Mouse (Mus musculus): ENCODE results near the gene Arhgef1.
"Not testable (repeated sequence)": the region's sequence is repeated elsewhere in the genome, so short reads cannot be mapped to it uniquely, and the experiment has no call there.

The Arhgef1 gene

DNA sequence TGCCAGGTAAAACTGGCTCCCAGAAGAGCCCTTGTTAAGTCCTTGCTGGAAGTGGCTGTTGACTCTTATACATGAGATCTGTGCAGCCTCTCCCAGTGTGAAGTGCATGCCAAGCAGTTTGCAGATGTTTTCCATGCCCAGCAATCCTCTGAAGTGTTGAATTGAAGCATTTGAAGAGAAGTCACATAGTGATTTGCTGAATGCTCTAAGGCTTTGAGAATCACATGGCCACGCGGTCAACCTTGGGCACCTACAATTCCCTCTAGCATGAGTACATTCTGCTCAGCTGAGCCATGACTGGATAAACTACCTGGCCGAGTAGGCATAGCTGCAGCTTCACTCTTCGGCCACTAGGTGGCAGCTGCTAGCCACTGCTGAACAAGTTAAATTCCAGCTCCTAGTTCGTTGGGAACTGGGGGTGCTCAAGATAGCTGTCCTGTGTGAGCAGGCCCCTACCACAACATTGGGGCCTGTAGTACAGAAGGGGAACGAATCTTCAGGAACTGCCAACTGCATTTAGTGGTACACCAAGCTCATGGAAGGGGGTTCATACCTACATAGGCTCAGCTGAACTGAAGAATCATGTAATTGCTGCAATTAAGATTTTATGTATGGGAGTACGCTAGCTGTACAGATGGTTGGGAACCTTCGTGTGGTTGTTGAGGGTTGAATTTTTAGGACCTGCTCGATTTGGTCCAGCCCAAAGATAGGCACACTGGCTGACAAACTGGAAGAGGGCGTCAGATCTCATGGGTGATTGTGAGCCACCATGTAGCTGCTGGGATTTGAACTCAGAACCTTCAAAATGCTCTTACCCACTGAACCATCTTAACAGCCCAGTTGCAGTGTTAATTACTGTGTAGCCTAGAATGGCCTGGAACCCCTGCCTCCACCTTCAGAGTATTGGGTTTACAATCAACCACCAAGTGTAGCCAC lies 12.2 kb upstream of the Arhgef1 start:
- peak; percentile 85 for DNase-seq (ENCODE audit: low spot score)

DNA sequence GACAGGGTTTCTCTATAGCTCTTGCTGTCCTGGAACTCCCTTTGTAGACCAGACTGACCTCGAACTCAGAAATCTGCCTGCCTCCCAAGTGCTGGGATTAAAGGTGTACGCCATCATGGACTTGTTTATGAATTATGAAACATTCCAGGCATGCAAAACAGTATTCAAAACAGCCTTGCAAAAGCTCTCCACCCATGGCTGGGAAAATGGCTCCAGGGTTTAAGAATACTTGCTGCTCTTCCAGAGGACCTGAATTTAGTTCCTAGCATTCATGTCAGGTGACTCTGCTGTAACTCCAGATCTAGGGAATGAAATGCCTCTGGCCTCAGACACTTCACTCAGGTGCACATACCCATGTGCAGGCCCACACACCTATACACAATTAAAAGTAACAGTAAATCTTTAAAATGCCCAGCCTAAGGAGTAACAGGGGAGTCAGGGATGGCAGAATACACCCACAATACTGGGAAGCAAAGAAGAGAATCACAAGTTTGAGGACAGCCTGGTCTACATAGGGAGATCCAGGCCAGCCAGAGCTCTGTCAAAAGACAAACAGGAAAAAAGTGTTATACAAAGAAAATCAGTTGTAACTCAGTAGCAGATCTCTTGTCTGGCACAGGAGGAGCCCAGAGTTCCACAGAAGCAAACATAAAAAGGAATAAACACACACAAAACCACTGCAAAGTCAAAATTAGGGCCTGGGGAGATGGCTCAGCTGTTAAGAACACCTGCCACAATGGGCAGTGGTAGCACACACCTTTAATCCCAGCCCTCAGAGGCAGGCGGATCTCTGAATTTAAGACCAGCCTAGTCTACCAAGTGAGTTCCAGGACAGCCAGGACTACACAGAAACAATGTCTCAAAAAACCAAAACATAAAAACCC lies 11.2 kb upstream of the Arhgef1 start:
- DNase-seq (ENCODE audit: low spot score): no peak

DNA sequence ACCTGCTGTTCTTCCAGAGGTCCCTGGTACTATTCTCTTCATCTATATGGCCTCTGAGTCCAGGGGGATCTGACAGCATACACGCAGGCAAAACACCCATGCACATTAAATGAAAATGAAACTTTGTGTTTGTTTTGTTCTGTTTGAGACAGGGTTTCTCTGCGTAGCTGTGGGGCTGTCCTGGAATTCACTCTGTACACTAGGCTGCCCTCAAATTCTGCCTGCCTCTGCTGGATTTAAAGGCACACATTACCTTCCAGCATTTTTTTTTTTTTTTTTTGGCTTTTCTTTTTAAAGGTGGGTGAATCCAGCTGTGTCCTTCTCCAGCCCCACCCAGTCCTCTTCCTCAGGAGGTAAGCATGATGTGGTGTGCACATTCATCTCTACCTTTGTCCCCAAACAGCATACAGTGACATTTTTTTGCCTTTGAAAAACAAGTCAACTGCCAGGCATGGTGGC lies 10.6 kb upstream of the Arhgef1 start:
- DNase-seq (ENCODE audit: low spot score): no peak

DNA sequence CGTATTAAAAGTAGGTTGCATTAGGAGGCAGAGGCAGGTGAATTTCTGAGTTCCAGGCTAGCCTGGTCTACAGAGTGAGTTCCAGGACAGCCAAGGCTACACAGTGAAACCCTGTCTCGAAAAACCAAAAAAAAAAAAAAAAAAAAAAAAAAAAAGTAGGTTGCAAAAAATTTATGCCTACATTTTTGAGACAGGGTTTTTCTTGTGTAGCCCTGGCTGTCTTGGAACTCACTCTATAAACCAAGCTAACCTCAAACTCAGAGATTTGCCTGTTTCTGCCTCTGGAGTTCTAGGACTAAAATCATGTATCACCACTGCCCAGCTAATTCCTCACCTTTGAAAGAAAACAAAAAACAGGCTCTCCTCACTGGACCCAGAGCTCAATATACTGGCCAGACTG lies 7.0 kb upstream of the Arhgef1 start:
- not testable (repeated sequence) for DNase-seq (ENCODE audit: low spot score)

DNA sequence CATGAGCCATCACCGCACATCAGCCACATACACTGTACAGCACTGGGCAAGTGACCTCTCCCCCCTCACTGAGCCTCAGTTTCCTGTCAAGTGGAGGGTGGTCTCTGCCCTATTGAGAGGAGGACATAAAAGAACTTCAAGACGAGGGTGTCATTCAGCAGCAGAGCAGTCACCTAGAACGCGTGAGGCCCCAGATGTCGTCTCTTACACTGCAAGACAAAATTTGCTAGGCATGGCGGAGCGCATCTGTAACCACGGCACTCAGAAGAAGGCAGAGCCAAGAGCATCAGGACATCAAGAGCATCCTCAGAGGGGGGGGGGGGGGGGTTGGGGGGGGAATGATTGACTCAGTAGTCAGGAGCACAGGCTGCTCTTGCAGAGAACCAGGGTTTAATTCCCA lies 6.4 kb upstream of the Arhgef1 start:
- no peak for DNase-seq (ENCODE audit: low spot score)

DNA sequence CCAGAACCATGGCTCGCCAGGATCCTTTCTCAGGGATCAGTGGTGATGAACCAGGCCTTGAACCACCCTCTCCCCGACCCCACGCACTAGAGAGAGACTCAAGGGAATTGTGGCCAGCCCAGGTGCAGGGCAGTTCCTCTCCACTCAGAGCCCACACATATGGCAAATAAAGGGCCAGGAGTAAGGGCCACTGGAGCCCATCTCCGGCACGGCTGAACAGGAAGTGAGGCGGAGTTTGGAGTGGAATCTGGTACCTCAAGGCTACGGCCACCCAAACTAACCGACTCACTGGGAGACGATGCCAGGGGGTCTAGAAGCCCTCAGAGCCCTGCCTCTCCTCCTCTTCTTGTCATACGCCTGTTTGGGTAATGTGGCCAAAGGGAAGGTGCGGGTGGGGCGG lies 5.5 kb upstream of the Arhgef1 start, which contains the start of gene Cd79a:
Gene Cd79a (plus strand): TSS at position 158 of the 400 bp plus-strand sequence.
- DNase-seq (ENCODE audit: low spot score): no peak

DNA sequence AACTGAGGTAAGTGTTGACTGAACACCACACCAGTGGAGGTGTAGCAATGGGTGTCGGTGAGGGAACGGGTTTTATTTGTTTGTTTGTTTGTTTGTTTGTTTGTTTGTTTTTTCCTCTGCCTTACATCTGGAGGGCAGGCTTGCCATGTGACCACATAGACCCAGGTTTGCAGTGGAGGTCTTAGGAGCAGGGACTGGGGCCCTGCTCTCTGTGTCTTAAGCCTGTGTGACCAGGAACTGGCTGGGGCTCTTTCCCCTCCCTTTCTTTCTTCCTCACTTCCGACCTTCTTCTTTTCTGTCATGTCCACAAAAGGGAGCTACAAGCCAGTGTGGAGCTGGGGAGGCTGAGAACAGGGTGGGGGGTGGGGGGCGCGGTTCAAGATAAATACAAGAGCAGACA lies 4.8 kb upstream of the Arhgef1 start:
- DNase-seq (ENCODE audit: low spot score): no peak

DNA sequence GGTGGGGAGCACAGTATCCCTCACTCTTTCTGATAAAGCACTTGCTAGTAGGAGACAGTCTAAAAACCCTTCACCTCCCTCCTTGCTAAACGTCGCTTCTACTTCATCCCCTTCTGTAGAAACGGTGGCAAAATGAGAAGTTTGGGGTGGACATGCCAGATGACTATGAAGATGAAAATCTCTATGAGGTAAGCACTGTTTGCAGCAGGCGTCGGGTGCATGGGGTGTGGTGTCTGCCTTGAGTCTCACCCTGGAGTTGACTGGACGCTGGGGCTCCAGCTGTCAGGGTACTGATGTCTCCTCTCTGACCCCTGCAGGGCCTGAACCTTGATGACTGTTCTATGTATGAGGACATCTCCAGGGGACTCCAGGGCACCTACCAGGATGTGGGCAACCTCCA lies 1.6 kb upstream of the Arhgef1 start:
- peak; percentile 19 for DNase-seq (ENCODE audit: low spot score)

DNA sequence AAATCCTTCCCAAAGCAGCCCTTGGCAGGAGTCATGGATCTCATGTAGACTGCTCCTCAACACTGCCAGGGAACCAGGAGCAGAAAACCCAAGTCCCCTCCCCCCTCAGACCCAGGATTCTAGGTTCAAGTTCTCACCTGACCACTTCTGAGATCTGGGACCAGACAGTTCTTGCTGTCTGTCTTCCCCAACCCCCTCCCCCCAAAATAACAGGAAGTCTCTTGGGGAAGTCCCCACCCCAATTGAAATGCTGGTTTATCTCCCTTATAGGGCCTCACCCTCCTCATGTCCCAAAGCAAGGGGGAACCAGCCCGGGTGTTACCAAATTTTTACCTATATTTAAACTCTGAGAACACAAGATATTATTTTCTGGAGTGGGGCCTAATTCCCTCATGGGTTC lies 870 bp upstream of the Arhgef1 start:
- peak; percentile 22 for DNase-seq (ENCODE audit: low spot score)

DNA sequence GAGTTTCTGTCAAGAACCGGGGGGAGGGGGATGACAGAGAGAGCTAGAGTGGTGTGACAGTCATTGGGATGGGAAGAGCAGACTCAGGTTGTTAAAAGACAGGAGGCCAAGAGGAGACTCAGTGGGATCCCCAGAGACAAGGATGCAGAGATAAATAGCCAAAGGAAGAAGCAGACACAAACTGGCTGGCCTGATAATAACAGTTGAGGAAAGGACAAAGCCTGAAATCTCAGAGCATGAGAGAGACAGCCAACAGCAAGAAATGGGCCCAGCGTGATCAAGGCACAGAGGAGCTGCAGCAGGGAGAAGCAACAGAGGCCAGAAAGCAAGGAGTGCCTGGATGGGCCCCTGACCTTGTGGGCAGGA lies 465 bp upstream of the Arhgef1 start:
- peak; percentile 35 for DNase-seq (ENCODE audit: low spot score)

DNA sequence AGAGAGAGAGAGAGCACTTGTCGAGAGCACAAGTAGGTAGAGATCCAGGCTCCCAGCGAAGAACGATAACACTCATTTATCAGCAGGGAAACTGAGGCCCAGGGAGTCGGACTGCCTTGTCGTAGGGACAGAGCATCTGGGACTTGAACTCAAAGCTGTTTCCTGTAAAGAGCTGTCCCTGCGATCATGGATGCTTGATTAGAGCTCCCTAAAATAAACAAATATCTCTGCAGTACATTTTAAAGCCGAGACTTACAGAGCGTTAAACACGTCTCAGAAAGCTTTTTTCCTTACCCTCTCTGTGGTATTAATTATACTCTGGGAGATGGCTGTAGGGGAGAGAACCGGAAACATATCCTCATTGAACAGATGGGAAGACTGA lies 723 bp downstream of the Arhgef1 start:
- no peak for DNase-seq (ENCODE audit: low spot score)

DNA sequence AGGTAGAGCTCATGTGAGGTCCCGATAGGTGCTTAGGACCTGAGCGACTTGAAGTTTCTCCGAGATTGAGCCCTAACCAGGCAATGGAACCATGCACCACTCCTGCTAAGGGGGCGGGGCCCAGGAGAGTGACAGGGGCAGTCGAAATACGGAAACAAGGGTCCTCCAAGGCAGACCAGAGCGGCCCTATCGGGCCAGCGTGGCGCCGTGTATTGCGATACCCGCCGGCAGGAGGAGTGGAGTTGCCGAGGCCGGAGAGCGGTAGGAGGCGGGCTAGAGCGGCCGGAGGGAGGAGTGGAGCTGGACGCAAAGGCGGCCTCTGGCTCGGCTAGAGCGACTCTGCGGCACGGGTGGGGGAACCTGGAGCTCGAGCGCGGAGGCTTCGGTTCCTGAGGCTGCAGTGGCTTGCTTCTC lies 1.4 kb downstream of the Arhgef1 start:
- peak; percentile 96 for DNase-seq (ENCODE audit: low spot score)

DNA sequence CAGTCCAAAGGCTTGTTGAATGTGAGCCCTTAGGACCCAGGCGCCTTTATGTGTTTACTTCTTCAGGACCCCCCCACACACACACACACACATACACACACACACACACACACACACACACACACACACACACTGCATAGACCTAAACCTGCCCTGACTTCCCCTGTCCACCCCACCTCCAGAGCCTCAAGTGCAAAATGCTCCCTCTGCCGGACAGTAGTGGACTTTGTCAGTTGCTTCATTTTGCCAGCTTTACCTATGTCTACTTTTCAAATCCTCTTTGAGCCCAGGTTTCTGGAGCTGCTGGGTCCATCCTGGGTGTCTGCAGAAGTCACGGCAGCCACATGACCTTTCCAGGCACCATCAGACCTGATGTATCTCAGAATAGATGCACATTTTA lies 2.2 kb downstream of the Arhgef1 start:
- peak; percentile 83 for DNase-seq (ENCODE audit: low spot score)

DNA sequence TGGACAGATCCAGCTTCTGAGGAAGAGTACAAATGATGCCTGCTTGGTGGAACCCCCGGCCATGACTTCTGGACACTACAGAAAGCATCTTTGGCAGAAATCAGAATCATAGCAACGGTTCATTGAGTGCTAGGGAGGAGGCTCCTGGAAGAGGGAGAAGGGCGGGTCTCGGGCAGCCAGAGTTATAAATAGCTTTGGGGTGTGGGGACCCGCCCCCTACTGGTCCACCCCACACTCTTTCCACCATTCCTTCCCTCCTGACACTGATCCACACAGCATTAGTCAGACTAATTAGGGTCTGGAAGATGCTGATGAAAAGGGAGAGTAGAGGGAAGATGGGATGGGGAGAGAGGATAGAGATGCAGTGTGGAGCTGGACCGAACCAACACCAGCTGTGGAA lies 3.8 kb downstream of the Arhgef1 start:
- DNase-seq (ENCODE audit: low spot score): peak; percentile 15

DNA sequence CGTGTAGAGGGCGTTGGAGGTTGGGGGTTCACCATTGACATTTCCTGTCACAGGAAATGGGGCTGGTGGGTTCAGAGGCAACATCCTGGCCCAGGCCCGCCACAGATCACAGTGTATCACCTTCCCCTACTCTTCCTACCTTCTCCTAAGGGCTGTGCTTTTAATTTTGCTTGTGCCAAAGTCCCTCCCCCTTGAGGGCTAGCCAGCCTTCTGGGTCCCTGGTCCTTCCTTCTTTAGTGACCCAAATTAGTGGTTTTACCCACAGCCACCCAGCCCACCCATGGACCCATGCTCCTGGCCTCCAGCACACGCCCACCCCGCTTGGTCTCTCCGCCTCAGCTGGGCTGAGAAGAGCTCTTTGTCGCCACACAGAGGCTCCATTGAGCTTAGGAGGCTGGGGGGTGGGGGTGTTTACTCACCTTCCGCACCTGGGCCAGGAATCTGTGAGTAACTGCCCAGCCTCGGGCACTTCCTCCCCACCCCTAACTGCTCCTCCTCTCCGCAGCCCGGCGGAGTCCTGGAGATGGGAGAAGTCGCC lies 4.6 kb downstream of the Arhgef1 start:
- DNase-seq (ENCODE audit: low spot score): no peak

DNA sequence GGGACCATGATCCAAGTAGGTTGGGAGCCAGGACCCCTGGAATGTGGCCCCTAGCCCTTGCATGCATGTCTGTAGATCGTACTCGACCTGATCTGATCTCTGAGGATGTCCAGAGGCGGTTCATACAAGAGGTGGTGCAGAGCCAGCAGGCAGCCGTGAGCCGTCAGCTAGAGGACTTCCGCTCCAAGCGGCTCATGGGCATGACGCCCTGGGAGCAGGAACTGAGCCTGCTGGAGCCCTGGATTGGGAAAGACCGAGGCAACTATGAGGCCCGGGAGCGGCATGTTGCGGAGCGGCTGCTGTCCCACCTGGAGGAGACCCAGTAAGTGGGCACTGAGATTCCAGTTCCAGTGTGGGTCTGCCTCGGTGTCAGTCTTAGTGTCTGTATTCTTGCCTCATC lies 9.8 kb downstream of the Arhgef1 start:
- DNase-seq (ENCODE audit: low spot score): no peak

DNA sequence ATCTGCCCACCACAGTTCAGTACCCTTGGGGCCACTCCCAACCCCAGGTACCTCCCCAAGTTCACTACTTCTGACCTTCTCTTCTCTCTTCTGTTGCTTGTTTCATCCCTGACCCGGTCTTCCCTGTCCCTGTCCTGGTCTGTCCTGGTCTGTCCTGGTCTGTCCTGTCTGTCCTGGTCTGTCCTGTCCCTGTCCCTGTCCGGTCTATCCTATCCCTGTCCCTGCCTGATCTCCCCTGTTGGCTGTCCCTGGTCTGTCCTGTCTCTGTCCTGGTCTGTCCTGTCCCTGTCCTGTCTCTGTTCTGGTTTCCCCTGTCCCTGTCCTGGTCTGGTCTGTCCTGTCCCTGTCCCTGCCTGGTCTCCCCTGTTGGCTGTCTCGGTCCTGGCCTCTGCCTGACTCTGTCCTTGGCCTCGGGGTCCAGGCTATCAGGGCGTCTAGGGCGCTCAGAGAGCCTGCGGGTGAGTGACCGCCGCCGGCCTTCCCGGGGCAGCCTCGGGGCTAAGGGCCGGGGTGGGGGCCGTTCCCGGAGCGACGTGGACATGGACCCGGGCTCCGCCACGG lies 16.1 kb downstream of the Arhgef1 start:
- no peak for DNase-seq (ENCODE audit: low spot score)

DNA sequence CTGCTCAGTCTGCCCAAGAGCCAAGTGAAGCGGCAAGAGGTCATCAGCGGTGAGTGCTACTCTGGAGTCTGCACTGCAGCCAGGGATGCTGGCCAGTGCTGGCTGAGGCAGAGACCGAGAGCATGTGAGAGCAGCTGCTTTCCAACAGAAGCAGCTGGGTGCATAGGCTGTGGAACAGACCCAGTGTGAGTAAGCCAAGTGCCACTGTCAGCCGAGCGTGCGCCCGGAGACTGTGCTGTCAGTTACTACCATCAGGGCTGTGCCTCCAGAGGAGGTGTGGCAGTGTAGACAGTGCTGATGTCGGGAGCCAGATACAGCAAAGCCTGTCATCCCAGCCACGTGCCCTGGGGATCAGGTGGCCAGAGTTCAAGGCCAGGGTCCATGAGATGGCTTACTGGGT lies 17.0 kb downstream of the Arhgef1 start:
- no peak for DNase-seq (ENCODE audit: low spot score)

DNA sequence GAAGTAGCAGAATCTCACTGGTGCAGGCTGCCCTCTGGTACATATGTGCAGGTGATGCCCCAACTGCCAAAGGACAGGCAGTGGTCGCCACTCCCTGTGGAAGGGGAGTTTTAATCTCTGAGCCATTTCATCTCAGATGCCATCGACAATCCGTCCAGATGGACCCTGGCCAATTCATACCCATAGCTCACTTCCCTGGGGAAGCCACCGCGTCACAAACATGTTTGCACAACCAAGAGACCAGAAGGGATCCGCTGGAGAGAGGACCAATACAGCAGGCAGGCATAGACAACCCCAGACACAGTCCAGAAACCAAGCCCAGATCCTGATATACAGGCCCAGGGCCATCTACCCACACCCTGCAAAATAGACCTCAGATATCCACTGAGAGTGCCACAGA lies 27.8 kb downstream of the Arhgef1 start:
- DNase-seq (ENCODE audit: low spot score): no peak

DNA sequence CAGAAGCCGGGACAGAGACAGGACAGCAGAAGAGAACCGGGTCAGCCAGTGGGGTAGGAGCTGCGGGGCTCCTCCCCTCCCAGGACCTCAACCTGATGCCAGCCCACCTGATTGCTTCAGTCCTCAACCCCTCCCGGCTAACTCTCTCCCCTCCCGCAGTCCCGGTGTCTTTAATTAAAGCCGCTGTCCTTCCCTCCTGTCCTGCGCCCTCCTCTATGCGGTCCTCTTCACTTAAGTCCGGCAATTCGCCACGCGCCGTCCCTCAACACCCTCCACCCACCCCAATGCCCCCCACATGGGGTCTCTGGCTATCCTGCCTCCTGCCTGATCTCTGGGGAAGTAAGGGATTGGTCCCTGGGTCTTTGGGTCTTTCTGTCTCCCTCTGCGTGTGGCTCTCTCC lies 28.9 kb downstream of the Arhgef1 start:
- no peak for DNase-seq (ENCODE audit: low spot score)

DNA sequence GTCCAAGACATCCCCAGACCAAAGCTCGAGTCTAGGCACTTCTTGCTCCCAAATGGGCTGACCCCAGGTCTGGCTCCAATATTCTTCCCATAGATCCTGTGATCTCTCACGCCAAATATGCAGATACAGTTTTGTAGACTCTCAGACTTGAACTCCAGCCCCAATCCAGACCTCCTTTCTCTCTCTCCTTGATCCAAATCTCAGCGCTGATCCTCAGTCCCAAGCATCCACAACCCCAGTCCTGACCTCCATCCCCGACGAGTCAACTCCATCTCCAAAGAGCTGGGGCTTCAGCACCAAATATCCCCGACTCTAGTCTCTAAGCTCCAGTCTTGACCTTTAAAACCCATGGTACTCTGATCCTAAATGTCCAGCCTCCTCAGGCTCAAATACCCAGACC lies 40.9 kb downstream of the Arhgef1 start:
- DNase-seq (ENCODE audit: low spot score): no peak

DNA sequence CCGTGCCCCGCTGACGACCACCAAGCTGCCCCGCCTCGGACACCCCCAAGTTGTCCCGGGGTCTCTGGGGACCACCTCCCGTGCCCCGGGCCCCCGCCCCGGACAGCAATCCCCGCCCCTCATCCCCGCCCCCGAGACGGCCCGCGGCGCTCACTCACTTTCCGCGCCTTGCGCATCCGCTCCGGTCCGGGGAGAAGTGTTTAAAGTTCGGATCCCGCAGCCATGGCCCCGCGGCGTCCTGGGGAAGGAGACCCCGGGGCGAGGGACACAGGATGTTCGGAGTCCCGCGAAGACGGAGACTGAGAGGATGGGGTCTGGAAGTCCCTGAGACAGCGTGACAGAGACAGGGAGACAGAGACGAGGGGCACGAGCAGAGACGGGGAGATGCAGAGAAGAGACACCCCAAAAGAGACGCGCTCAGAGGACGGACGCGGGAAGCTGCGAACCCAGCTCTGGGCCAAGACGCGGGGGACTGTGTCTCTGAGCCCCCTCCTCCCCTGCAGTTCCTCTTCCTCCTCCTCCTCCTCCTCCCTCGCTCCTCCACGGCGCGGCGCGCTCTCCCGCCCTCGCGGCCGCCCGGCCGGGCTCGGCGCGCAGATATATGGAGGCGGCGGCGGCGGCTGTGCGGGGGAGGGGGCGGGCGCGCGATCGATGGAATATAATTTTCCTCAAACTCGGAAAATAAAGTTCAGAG lies 41.7 kb downstream of the Arhgef1 start, which contains the start of gene Gm4881:
Gene Gm4881 (minus strand): TSS at position 238 of the 694 bp plus-strand sequence.
- DNase-seq (ENCODE audit: low spot score): no peak

Data from MN1 (cell line).